Mouse (Mus musculus) layer of hippocampus, adult 11-12 months (tissue): ENCODE data around the gene Taf9.

Source experiments
- DNase-seq: peaks from one replicate; pipeline ENCODE4 v3.0.0; 2022; ENCODE audit warnings: low spot score

Taf9 gene

GRCm38 (mm10) chr13:100669291-100670022, 18.1 kb downstream of the Taf9 start, which contains the start of gene Ccdc125:
TSS of gene Ccdc125 (plus strand) at chr13:100669717.
- DNase-seq: no peak

GRCm38 (mm10) chr13:100670181-100670741, 18.9 kb downstream of the Taf9 start:
- no peak for DNase-seq

GRCm38 (mm10) chr13:100675936-100676635, 24.7 kb downstream of the Taf9 start:
- DNase-seq: no peak

- DNase-seq: no peak
These were observed 30.2 kb downstream of the Taf9 start for GRCm38 (mm10) chr13:100681615-100682014.

- DNase-seq: no peak
These were observed 31.5 kb downstream of the Taf9 start for GRCm38 (mm10) chr13:100682837-100683236.

- no peak for DNase-seq
These were observed 33.0 kb downstream of the Taf9 start for GRCm38 (mm10) chr13:100684355-100684754.

- no peak for DNase-seq
These were observed 36.1 kb downstream of the Taf9 start for GRCm38 (mm10) chr13:100687513-100687912.

- DNase-seq: no peak
These were observed 46.2 kb downstream of the Taf9 start for GRCm38 (mm10) chr13:100697541-100697940.

- DNase-seq: no peak
These were observed 47.5 kb downstream of the Taf9 start for GRCm38 (mm10) chr13:100698866-100699265.

- DNase-seq: no peak
These were observed 52.1 kb downstream of the Taf9 start for GRCm38 (mm10) chr13:100703468-100703867.
